Mouse (Mus musculus): ENCODE measurements around the gene Cyp2b10.

DNA sequence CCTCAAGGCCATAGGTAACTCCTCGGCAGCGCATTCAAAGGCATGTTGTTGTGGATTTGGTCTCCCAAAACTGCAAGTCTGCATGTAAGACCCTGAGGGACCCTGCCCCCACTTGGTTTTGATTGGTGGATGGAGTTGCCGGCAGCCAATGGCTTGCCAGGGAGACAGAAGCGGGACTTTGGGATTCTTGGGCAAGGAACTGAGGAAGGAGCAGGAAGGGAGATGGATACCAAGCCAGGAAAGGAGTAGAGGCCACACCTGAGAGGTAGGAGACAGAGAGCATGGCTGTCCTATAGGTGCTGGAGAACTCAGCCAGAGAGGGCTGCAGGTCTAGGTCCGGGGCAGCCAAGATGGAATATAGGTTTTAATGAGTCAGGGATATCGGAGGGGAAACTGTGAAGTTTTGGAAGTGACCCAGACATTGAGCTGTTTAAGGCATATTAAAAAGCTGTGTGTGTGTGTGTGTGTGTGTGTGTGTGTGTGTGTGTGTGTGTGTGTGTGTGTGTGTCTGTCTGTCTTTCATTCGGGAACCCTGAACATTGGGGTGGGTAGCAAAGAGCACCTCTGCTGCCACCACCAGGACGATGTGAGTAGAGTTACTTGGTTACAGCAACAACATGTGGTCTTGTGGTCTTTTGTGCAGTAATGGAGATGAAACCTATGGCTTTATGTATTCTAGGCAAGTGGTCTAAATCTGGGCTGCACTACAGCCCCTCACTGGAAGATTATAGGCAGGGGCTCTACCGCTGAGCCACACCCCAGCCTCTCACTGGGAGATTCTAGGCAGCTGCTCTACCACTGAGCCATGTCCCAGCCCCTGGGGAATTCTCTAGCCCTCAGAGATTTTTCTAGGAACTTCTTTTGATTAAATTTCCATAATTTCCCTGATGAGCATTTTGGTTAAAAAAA lies 37.2 kb upstream of the Cyp2b10 start:
- TF ChIP-seq CTCF (conservative IDR thresholded peaks at IDR 0.05; ENCODE audit: low read length) (no peak), POU5F1 (IDR thresholded peaks at IDR 0.05; ENCODE audit: borderline replicate concordance, low read length) (no peak)
